11 mouse cellular contexts compared by ENCODE assay signal in the genomic region with DNA sequence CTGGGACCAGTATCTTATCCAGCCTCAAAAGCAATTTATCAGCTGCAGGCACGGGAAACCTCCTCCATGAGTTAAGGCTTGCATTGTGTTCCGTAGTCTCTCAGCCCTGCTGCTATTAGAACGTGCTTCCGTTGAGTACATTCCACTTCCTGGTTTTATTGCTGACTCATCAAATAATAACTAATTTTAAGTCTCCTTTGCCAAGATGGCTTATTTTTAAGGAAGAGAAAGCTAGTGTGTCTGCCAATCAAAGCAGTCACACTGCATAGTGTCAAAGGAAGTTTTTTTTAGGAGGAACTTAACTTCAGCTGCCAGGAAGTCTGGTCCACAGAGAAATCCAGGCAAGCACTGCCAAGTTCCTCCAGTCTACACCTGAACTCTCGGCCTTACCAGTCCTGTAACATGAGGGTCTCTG.
DNase-seq lines count a peak whose midpoint lies in the region; ATAC-seq and TF ChIP-seq lines count a peak whose summit lies in the region.
"Had no signal": no experiment of that assay in that cellular context is flagged by ENCODE, and none has a peak within 500 bp of the region (broad histone marks: within the 10 kb centered on the region; RNA-seq: fewer than 3 reads in every experiment).

No protein-coding gene starts in this region.

- no peaks in the 10 kb centered on the region for H3K9me3 ChIP-seq in heart, embryonic 13.5 days
- H3K9me3 ChIP-seq in liver, embryonic 16.5 days (replicated peaks; ENCODE audit: control insufficient read depth, low read length): no peaks in the 10 kb centered on the region
- no peaks in the 10 kb centered on the region for H3K9me3 ChIP-seq in forebrain, embryonic 12.5 days
- H3K9me3 ChIP-seq: G1E; midbrain, embryonic 15.5 days had no signal

- WGBS in heart, embryonic 13.5 days: 8% methylated on average over 5 of the region's 5 CpGs
- WGBS in liver, embryonic 16.5 days (ENCODE audit: insufficient replicate concordance): 12% methylated on average over 5 of the region's 5 CpGs
- 77% methylated on average over 5 of the region's 5 CpGs for WGBS in forebrain, embryonic 12.5 days

- no peak for TF ChIP-seq POLR2A in bone marrow macrophage, adult 2 months (IDR thresholded peaks at IDR 0.05; ENCODE audit: borderline replicate concordance, low read depth, low read length)

- H3K4me2 ChIP-seq in heart, embryonic 13.5 days: peak overlapping the region; percentile 63
- no peak overlapping the region for H3K4me2 ChIP-seq in liver, embryonic 16.5 days (ENCODE audit: low read depth, low read length)
- H3K4me2 ChIP-seq in forebrain, embryonic 12.5 days: no peak overlapping the region
- H3K4me2 ChIP-seq: midbrain, embryonic 15.5 days had no signal

- no peaks in the 10 kb centered on the region for H3K4me1 ChIP-seq in bone marrow macrophage, adult 2 months (ENCODE audit: control insufficient read depth, insufficient read depth, low read length)
- peaks cover 7% of the 10 kb centered on the region for H3K4me1 ChIP-seq in heart, embryonic 13.5 days
- H3K4me1 ChIP-seq in liver, embryonic 16.5 days (ENCODE audit: control insufficient read depth, low read depth, low read length): no peaks in the 10 kb centered on the region
- H3K4me1 ChIP-seq in forebrain, embryonic 12.5 days: no peaks in the 10 kb centered on the region
- H3K4me1 ChIP-seq: midbrain, embryonic 15.5 days had no signal

- no peak overlapping the region for H3K9ac ChIP-seq in heart, embryonic 13.5 days
- no peak overlapping the region for H3K9ac ChIP-seq in liver, embryonic 16.5 days (ENCODE audit: low read depth, low read length)
- H3K9ac ChIP-seq in forebrain, embryonic 12.5 days: no peak overlapping the region
- H3K9ac ChIP-seq: midbrain, embryonic 15.5 days had no signal

- intact Hi-C loops in left cerebral cortex, postnatal 36 days (cut with DNase I): no loop called here

- no peak overlapping the region for H3K4me3 ChIP-seq in bone marrow macrophage, adult 2 months (ENCODE audit: insufficient read depth, low read length)
- H3K4me3 ChIP-seq in heart, embryonic 13.5 days: peak overlapping the region; percentile 28
- no peak overlapping the region for H3K4me3 ChIP-seq in liver, embryonic 16.5 days (ENCODE audit: low read depth, low read length)
- H3K4me3 ChIP-seq in forebrain, embryonic 12.5 days (replicated peaks): no peak overlapping the region
- H3K4me3 ChIP-seq: midbrain, embryonic 15.5 days had no signal

- no peak for ATAC-seq in heart, embryonic 13.5 days (ENCODE audit: extremely low read depth, insufficient number of reproducible peaks, low FRiP score, low TSS enrichment)
- peak; percentile 62 for ATAC-seq in liver, embryonic 16.5 days (ENCODE audit: low read depth)
- ATAC-seq in forebrain, embryonic 12.5 days (ENCODE audit: low FRiP score): no peak
- ATAC-seq: midbrain, embryonic 15.5 days had no signal

- H3K27me3 ChIP-seq in heart, embryonic 13.5 days (replicated peaks): no peaks in the 10 kb centered on the region
- no peaks in the 10 kb centered on the region for H3K27me3 ChIP-seq in liver, embryonic 16.5 days (ENCODE audit: control insufficient read depth, insufficient read depth, low read depth, low read length)
- H3K27me3 ChIP-seq in forebrain, embryonic 12.5 days: no peaks in the 10 kb centered on the region
- H3K27me3 ChIP-seq: midbrain, embryonic 15.5 days had no signal

- no peaks in the 10 kb centered on the region for H3K36me3 ChIP-seq in heart, embryonic 13.5 days
- no peaks in the 10 kb centered on the region for H3K36me3 ChIP-seq in liver, embryonic 16.5 days (ENCODE audit: control insufficient read depth, insufficient read depth)
- no peaks in the 10 kb centered on the region for H3K36me3 ChIP-seq in forebrain, embryonic 12.5 days (replicated peaks)
- H3K36me3 ChIP-seq: G1E; midbrain, embryonic 15.5 days had no signal

- no peak for TF ChIP-seq CTCF in bone marrow macrophage, adult 2 months (IDR thresholded peaks at IDR 0.05; ENCODE audit: low read depth, low read length)

- peak; percentile 7 for DNase-seq in kidney, adult 9 months
- no peak for DNase-seq in kidney, postnatal 25 days
- DNase-seq in left cerebral cortex, postnatal 36 days (ENCODE audit: low spot score in 2 of 2): no peak
- no peak for DNase-seq in layer of hippocampus, postnatal 10 days (ENCODE audit: low spot score in 2 of 2)
- DNase-seq: right cerebral cortex, postnatal 14 days had no signal

- H3K27ac ChIP-seq in bone marrow macrophage, adult 2 months (ENCODE audit: insufficient read depth, low read depth, low read length): peak overlapping the region; percentile 6; the same call in 1 of the 2 replicates
- peak overlapping the region; percentile 62 for H3K27ac ChIP-seq in heart, embryonic 13.5 days (replicated peaks)
- H3K27ac ChIP-seq in liver, embryonic 16.5 days (ENCODE audit: low read length): no peak overlapping the region
- no peak overlapping the region for H3K27ac ChIP-seq in forebrain, embryonic 12.5 days
- H3K27ac ChIP-seq: midbrain, embryonic 15.5 days had no signal

Comparison
In these comparisons a context has a peak if more than half of its experiments do, and no peak if none do; other contexts are left out.
1. H3K27ac ChIP-seq: peak in bone marrow macrophage, adult 2 months (single experiment) and heart, embryonic 13.5 days (single experiment); none in liver, embryonic 16.5 days (single experiment) and forebrain, embryonic 12.5 days (single experiment).